Mouse (Mus musculus) cerebellum, postnatal 25 days (tissue): ENCODE measurements around the gene Rph3a.
"Not testable (repeated sequence)": the region's sequence is repeated elsewhere in the genome, so short reads cannot be mapped to it uniquely, and the experiment has no call there.

ENCODE experiments used
- DNase-seq, 2 experiments: peaks; one replicate each; pipeline ENCODE4 v3.0.0; 2021; ENCODE audit warnings: mixed read lengths in 2 of 2

The Rph3a gene

DNA sequence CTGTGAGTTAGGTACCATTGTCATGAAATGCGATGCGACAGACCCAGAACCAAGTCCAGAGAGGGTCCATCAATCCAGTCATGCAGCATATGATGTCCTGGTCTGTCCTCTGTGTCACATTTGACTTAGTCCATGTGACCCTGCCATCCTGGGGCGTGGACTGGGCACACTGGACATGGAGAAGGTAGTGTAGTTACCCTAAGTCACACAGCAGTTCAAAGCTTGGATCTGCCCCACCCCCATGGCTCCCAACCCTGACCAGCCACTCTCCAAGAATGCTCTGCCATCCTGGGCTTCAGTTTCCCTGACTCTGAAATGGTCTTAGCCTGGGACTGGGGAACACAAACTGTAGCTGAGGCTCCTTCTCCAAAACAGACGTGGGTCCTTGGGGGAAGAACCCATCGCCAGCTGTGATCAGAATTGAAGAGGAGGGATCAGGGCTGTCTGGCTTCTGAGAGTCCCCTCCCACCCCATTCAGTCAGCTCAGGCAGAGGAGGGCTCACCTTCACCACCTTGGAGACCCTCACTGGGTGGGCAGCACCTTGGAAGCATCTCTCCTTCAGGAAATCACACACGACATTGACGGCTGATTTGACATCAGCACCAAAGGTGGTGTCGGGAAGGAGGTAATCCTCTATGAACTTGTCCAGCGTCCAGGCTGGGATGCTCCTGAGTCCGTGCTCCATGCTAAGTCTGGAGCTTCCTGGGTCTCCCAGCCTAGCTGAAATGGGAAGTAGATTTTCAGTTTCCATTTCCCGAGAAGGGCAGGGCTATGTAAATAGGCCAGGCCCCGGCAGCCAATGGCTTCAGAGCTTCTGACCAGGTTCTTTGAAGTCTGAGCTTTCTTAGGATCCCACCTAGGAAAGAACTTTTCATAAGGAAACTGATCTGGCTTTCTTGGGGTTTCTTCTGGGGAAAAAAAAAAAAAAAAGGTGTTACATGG is 102.8 kb downstream of the Rph3a start, which contains the start of gene Oas1a:
Gene Oas1a, minus strand, starts transcription at position 731 of the 943 bp plus-strand sequence.
- DNase-seq: not testable (repeated sequence)

DNA sequence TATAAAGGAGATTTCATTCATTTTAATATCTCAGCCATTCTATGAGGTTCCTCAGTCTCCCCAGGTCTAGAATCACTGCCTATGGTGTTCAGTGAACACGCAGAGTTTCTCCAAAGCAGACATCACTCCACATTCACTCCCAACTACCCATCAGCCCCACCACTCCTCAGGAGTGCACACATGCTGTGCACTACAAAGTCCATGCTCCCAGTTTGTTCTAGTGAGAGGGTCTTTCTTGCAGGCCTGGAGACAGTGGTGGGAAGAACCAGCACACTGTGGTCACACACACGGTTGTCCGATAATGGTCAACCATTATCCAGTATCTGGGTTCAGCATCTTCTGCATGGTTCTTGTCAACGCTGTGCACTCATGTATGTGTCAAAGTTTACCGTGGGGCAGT is 107.8 kb downstream of the Rph3a start:
- no peak for DNase-seq

DNA sequence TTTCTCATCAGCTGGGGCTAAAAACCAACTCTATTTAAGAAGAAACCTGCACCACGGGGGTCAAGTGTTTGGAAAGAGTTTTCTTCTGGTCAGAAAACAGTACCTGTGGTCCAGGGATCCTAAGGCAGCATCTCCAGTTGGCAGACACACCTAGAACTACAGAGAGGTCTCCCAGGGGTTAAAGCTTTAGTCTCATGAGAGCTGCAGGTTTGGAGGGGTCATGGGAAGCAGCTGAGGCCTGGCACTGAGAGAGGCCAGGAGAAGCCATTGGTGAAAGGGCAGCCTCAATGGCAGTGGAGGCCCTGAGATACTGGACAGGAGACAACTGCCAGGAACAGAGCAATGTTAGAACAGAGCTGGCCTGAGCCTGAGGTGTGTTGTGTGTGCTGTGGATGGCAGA is 109.2 kb downstream of the Rph3a start:
- no peak for DNase-seq

DNA sequence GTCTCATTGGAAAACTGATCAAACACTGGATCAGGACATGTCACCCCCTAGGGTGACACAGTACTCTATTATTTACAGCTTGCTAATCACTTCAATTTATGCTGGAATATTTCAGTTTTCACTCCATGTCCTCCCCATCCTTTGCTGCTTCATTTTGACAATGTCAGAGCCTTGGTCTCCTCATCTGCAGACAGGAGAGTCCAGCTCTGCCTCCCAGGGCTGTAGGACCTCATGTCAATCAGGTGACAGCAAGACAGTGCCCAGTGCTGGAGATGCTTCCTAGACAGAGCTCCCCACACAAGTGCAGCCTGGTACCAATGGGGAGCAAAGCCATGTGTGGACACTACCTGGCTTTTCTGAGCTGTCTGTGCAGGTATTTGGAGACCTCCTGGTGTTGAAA is 111.2 kb downstream of the Rph3a start:
- no peak for DNase-seq

DNA sequence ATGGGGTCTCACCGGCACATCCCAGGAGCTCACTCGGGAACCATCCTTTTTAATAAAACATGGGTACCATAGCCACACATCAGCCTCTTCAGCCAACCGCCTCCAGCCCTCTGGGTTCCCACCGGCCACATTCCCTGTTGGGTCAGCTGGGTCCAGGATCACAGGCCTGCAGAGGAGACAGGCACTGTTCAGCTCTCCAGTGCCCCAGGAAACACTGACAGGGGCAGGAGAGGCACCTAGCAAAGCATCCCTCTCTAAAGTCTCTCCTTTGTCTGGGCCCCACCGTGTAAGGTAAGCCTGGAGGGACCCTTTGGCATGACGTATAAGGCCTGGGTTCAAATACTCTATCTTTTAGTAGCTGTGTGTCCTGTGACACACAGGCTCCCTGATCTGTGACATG is 111.6 kb downstream of the Rph3a start:
- DNase-seq: no peak

DNA sequence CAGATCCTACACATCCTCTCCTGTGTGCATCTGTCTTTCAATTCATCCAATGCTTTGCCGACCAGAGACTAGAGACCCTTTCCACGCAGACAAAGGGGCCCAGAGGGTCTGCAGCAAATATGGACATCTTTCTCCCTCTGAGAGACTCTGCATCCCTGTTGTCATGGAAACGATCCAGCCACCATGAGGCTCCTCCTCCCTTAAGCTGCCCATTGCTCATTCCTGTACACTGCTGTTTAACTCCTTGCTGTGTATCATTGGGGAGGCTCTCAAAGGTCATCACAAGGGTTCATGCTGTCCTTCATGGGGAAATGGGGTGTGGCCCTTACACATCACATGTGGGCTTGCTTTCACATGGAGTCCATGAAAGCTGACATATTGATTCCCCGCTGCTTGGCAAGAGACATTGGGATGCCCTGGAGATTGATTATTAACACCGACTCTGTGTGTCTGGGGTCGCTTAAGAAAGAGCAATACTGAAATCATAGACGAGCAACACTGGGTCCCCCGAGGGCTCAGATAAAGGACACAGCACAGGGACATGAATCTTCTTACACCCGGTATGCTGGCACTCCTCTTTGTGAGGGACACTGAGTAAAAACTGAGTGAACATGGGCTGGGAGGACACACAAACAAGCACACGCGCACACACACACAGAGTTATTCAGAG is 114.5 kb downstream of the Rph3a start:
- DNase-seq: no peak

DNA sequence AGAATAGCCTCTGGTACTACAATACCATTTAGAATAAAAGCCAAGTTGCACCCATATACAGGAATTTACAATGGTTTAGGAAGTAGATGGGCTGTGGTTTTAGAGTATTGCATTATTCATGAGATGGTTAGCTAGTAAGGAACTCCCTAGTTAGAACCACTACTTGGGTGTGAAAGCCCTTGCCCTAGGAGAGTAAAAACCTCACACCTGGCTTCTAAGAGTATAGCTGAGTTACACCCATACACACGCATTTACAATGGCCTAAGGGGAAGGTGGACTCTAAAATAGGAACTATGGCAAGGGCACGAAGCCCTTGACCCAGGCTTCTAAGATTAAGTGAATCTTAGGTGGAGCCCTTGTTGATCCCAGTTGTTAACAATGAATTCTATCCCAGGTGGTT is 115.2 kb downstream of the Rph3a start:
- DNase-seq: not testable (repeated sequence)

DNA sequence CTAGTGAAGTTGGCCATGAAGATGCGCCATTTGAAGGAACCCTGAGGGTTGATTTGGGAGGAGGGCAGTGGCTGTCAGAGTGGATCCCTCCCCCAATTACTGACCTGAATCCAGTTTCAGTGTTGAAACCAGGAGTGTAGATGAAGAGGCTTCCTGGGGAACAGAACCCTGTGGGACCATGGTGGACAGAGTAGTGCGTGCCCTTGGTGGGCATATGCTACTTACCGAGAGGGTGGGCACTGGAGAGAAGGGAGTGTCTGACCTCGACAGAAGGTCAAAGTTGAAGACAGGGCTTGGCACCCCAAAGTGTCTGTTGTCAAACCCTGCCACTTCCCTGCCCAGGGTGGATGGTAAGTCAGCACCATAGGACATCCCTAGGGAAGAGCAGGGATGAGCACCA is 116.0 kb downstream of the Rph3a start:
- not testable (repeated sequence) for DNase-seq

DNA sequence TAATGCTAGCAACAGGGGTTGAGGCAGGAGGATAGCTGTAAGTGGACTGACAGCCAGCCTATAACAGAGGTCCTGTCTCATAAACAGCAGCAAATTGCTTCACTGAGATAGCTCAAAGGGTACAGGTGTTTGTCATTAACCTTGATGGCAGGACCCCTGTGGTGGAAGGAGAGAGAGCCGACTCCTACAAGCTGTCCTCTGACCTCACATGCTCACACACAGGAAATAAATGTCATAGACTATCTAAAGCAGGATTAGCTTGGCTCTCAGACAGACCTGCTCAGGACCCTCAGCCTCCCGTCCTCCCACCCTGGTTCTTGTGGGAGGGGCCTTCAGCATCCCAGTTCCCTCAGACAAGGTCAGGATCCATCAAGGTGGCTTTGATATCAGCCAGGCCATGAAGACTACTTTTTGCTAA is 117.6 kb downstream of the Rph3a start:
- DNase-seq: no peak

DNA sequence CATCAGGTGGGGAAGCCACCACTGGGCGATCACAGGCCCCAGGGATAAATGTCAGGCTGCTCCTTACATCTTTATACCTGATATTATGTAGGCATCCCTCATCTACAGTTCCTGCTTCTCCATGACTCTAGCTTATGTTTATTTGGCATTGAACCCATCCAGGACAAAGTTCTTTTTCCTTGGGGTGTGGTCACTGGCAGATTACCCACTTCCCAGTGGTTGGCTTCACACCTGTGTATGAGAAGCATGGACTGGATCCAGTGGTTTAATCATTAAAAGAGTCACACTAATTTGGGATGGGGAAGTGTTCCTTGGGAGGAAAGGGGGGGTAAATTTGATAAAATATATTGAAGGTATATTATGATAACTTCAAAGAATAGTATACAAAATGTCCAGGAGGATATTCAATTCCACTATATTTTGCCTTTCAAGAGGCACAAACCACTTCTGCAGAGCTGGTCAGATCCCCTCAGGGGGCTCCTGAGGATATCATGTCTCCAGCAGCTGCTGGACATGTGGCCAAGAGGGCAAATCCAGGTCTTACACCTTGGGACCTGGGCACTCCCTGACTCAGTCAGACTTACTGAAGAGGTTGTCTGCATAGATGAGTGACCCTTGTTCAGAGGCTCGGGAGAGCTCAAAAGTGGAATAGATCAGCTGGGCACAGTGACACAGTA is 118.2 kb downstream of the Rph3a start:
- DNase-seq: not testable (repeated sequence)

DNA sequence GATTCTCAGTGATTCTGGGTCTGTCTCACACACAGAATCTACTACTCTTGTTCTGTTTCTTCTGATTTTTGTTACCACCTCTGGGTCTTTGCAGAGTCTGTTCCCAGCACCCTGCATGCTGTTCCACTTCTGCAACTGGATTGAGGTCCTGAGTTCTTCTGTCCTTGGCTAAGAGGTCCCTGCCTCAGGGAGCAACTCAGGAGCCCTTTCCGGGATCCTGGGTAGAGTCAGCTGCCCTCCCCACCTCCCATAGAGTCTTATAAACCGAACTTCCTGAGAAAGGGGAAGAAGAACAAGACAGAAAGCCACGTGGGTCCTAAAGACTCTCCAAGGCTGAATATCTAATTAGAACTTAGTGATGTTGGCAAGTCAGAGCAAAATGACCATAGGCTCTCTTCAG is 118.9 kb downstream of the Rph3a start:
- no peak for DNase-seq
